Mouse (Mus musculus) heart, embryonic 15.5 days (tissue): ENCODE results near the gene Kbtbd6. TPM values are rescaled to one million over a fixed set of nuclear protein-coding genes. Genes with fewer than 3 reads are reported as not detected.
"Not testable (repeated sequence)": the region's sequence is repeated elsewhere in the genome, so short reads cannot be mapped to it uniquely, and the experiment has no call there.

Experiments
- ATAC-seq: fragments of 200-750 bp; cut with Nextera tagmentation; replicated peaks from 2 replicates; pipeline ENCODE4 v1.8.0; 2017; ENCODE audit warnings: low read depth, moderate TSS enrichment; ENCODE audit not compliant: insufficient number of reproducible peaks, insufficient read depth, low FRiP score
- H3K27ac ChIP-seq: fragments of 300-500 bp; sonication (generic); 2 replicates; pipeline ENCODE4 v1.5.1; 2015; ENCODE audit warnings: mild to moderate bottlenecking, inconsistent platforms
- H3K27me3 ChIP-seq: fragments of 300-500 bp; sonication (generic); 2 replicates; pipeline ENCODE4 v1.6.1; 2015; ENCODE audit warnings: inconsistent platforms
- H3K36me3 ChIP-seq: fragments of 300-500 bp; sonication (generic); 2 replicates; pipeline ENCODE4 v1.6.1; 2015; ENCODE audit warnings: mild to moderate bottlenecking, inconsistent platforms
- H3K4me1 ChIP-seq: fragments of 300-500 bp; sonication (generic); replicated peaks from 2 replicates; pipeline ENCODE4 v1.6.1; 2015; ENCODE audit warnings: inconsistent platforms
- H3K4me2 ChIP-seq: fragments of 300-500 bp; sonication (generic); 2 replicates; pipeline ENCODE4 v1.6.1; 2015; ENCODE audit warnings: inconsistent platforms, mild to moderate bottlenecking, moderate library complexity
- H3K4me3 ChIP-seq: fragments of 300-500 bp; sonication (generic); 2 replicates; pipeline ENCODE4 v1.5.1; 2015; ENCODE audit warnings: mild to moderate bottlenecking, inconsistent platforms
- H3K9ac ChIP-seq: fragments of 300-500 bp; sonication (generic); 2 replicates; pipeline ENCODE4 v1.6.1; 2015; ENCODE audit warnings: mild to moderate bottlenecking, inconsistent platforms
- H3K9me3 ChIP-seq: fragments of 300-500 bp; sonication (generic); replicated peaks from 2 replicates; pipeline ENCODE4 v1.6.1; 2016; ENCODE audit warnings: inconsistent platforms
- WGBS: fragments of 180-500 bp; shearing (Covaris S2); methylation state at CpG from one replicate; pipeline ENCODE4 v1.1.7; 2015; ENCODE audit warnings: mixed read lengths; 5-methylcytosine and 5-hydroxymethylcytosine counted together
- polyA plus RNA-seq: library from polyadenylated mRNA; unstranded; fragments of >200 nt; fragmentation: Nextera tagmentation; extraction: Ambion mirVana; gene quantifications from 2 replicates; pipeline ENCODE4 v1.2.1, GENCODE M21; 2015

Gene Kbtbd6
- polyA plus RNA-seq, 1 experiment from 2014 or later = 1.6 TPM

DNA sequence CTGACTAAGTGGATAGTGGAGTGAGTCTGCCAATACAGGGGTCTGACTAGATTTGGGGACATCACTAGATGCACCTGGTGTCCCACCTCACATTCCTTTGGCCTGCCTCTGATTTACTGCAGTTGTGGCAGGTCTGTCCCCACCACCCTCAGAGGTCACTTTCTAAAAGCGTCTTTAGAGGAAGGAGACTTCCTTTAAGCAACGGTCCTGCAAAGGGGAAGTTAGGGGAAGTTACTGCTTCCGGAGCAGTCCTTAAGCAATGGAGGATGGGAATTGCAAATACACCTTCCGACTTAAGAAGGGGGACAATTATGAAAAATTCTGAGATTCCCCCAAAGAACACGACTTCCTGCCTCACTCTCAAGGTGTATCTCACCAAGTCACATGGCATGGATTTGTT is 10.2 kb upstream of the Kbtbd6 start:
- Histone ChIP-seq H3K27me3 (no peaks in the 10 kb centered on the region), H3K4me2 (no peak overlapping the region), H3K27ac (no peak overlapping the region), H3K9ac (no peak overlapping the region), H3K9me3 (no peaks in the 10 kb centered on the region), H3K4me3 (no peak overlapping the region), H3K4me1 (no peaks in the 10 kb centered on the region), H3K36me3 (no peaks in the 10 kb centered on the region)
- WGBS = 63% methylated on average over 5 of the region's 5 CpGs
- no peak for ATAC-seq

DNA sequence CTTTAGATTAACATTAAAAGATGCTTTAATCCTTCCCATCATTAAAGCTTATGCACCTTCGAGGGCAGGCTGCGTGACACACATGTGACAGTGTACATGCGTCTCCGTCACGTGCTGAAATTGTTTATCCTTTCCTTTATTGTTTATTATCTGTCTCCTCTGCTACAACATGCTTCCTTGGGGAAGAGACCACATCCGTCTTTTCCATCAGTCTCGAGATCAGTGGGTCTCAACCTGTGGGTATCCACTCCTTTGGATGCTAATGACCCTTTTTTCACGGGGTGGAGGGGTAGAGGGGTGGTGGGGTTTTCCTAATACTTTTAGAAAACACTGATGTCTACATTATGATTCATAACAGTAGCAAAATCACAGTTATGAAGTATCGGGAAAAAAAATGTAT is 7.0 kb upstream of the Kbtbd6 start:
- no peak overlapping the region for H3K4me3 ChIP-seq
- WGBS = 85% methylated on average over 9 of the region's 9 CpGs
- H3K36me3 ChIP-seq = no peaks in the 10 kb centered on the region
- H3K4me2 ChIP-seq = no peak overlapping the region
- H3K27me3 ChIP-seq = no peaks in the 10 kb centered on the region
- ATAC-seq = no peak
- H3K9me3 ChIP-seq = no peaks in the 10 kb centered on the region
- no peaks in the 10 kb centered on the region for H3K4me1 ChIP-seq
- no peak overlapping the region for H3K9ac ChIP-seq
- no peak overlapping the region for H3K27ac ChIP-seq

GRCm38 (mm10) chr14:79445055-79445620 is 6.5 kb upstream of the Kbtbd6 start:
- Histone ChIP-seq H3K4me3 (no peak overlapping the region), H3K9ac (no peak overlapping the region), H3K4me2 (no peak overlapping the region), H3K27ac (no peak overlapping the region), H3K27me3 (no peaks in the 10 kb centered on the region), H3K9me3 (no peaks in the 10 kb centered on the region), H3K36me3 (no peaks in the 10 kb centered on the region), H3K4me1 (no peaks in the 10 kb centered on the region)
- no peak for ATAC-seq
- 72% methylated on average over 16 of the region's 16 CpGs for WGBS

- 0 out of 2 replicates have a peak, but pooled peaks have one; percentile 24 for ATAC-seq
- not testable (repeated sequence) for H3K4me3 ChIP-seq, H3K27ac ChIP-seq, H3K4me1 ChIP-seq, H3K27me3 ChIP-seq, H3K9me3 ChIP-seq, H3K36me3 ChIP-seq, H3K9ac ChIP-seq, H3K4me2 ChIP-seq
- 96% methylated on average over 8 of the region's 10 CpGs for WGBS
Measured at GRCm38 (mm10) chr14:79452591-79452934, 928 bp downstream of the Kbtbd6 start.

GRCm38 (mm10) chr14:79460401-79460800 is 8.8 kb downstream of the Kbtbd6 start:
- Histone ChIP-seq H3K4me3 (no peak overlapping the region), H3K4me1 (no peaks in the 10 kb centered on the region), H3K9ac (no peak overlapping the region), H3K27ac (no peak overlapping the region), H3K4me2 (no peak overlapping the region), H3K27me3 (no peaks in the 10 kb centered on the region), H3K9me3 (no peaks in the 10 kb centered on the region), H3K36me3 (peaks cover 37% of the 10 kb centered on the region)
- ATAC-seq = no peak
- WGBS = 86% methylated on average over 1 of the region's 1 CpGs

- Histone ChIP-seq H3K9me3 (no peaks in the 10 kb centered on the region), H3K9ac (no peak overlapping the region), H3K27ac (no peak overlapping the region), H3K27me3 (no peaks in the 10 kb centered on the region), H3K36me3 (peaks cover 43% of the 10 kb centered on the region), H3K4me3 (no peak overlapping the region), H3K4me1 (no peaks in the 10 kb centered on the region), H3K4me2 (no peak overlapping the region)
- 79% methylated on average over 4 of the region's 4 CpGs for WGBS
- ATAC-seq = no peak
Measured at GRCm38 (mm10) chr14:79460988-79461387, 9.4 kb downstream of the Kbtbd6 start.

GRCm38 (mm10) chr14:79465623-79466022 is 14.0 kb downstream of the Kbtbd6 start:
- whole genome bisulfite sequencing = 81% methylated on average over 1 of the region's 1 CpGs
- H3K4me3 ChIP-seq = no peak overlapping the region
- H3K4me2 ChIP-seq = no peak overlapping the region
- no peaks in the 10 kb centered on the region for H3K4me1 ChIP-seq
- no peak overlapping the region for H3K27ac ChIP-seq
- peaks cover 76% of the 10 kb centered on the region for H3K36me3 ChIP-seq
- no peaks in the 10 kb centered on the region for H3K9me3 ChIP-seq
- H3K9ac ChIP-seq = no peak overlapping the region
- no peaks in the 10 kb centered on the region for H3K27me3 ChIP-seq
- no peak for ATAC-seq

- H3K9me3 ChIP-seq = no peaks in the 10 kb centered on the region
- H3K27me3 ChIP-seq = no peaks in the 10 kb centered on the region
- H3K4me1 ChIP-seq = no peaks in the 10 kb centered on the region
- H3K27ac ChIP-seq = no peak overlapping the region
- no peak for ATAC-seq
- 24% methylated on average over 3 of the region's 3 CpGs for WGBS
- no peak overlapping the region for H3K4me3 ChIP-seq
- no peak overlapping the region for H3K9ac ChIP-seq
- H3K36me3 ChIP-seq = peaks cover 80% of the 10 kb centered on the region
- no peak overlapping the region for H3K4me2 ChIP-seq
Measured at GRCm38 (mm10) chr14:79467621-79468020, 16.0 kb downstream of the Kbtbd6 start.

GRCm38 (mm10) chr14:79473384-79473783 is 21.7 kb downstream of the Kbtbd6 start:
- Histone ChIP-seq H3K27me3 (no peaks in the 10 kb centered on the region), H3K4me3 (no peak overlapping the region), H3K9me3 (no peaks in the 10 kb centered on the region), H3K27ac (no peak overlapping the region), H3K9ac (no peak overlapping the region), H3K36me3 (peaks cover 77% of the 10 kb centered on the region), H3K4me1 (no peaks in the 10 kb centered on the region), H3K4me2 (no peak overlapping the region)
- whole genome bisulfite sequencing = 86% methylated on average over 2 of the region's 2 CpGs
- ATAC-seq = no peak

DNA sequence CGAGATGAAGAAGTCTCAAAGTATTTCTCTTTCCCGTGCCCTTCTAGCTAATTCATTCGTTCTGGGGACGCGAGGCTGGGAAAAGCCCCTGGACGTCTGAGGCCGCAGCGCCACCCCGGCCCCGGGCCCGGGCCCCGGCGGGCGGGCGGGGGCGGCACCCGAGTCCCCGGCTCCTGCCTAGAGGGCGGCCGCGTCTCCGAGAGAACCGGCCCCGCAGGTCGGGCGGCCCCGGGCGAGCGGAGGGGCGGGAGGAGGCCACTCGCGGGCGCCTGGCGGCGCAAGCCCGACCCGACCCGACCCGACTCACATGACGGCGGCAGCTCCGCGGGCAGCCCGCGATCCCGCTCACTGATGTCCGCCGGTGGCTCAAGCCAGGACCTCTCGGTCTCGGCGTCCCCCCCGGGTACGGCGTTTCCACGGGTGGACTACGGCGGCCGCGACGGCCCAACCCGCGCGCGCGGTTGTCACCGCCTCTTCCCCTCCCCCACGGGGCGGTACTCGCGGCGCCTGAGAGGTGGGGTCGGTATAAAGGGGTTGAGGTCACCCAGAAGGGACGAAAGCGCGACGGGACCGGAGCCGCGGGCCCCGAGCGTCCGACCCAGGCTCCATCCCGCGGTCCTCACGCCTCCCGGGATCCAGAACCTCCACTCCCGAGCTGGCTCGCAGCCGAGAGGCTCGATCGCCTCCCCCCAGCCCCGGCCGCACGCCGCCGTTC is 29.1 kb downstream of the Kbtbd6 start, which contains the start of gene Elf1:
Gene Elf1 (plus strand): TSS at position 571 of the 715 bp plus-strand sequence.
- H3K27me3 ChIP-seq = no peaks in the 10 kb centered on the region
- H3K4me2 ChIP-seq = peak within 1 kb of the TSS; percentile 68
- H3K4me1 ChIP-seq = peaks cover 26% of the 10 kb centered on the region
- peak within 1 kb of the TSS; percentile 76 for H3K4me3 ChIP-seq
- H3K9ac ChIP-seq = peak within 1 kb of the TSS; percentile 94
- peak within 1 kb of the TSS; percentile 100 for H3K27ac ChIP-seq
- WGBS = under 1% methylated on average over 80 of the region's 96 CpGs
- ATAC-seq = peak; percentile 87
- no peaks in the 10 kb centered on the region for H3K9me3 ChIP-seq
- H3K36me3 ChIP-seq = peaks cover 13% of the 10 kb centered on the region

- peak; percentile 87 for ATAC-seq
- H3K4me1 ChIP-seq = peaks cover 29% of the 10 kb centered on the region
- H3K27ac ChIP-seq = peak within 1 kb of the TSS; percentile 100
- H3K4me3 ChIP-seq = peak within 1 kb of the TSS; percentile 76
- H3K36me3 ChIP-seq = peaks cover 11% of the 10 kb centered on the region
- no peaks in the 10 kb centered on the region for H3K9me3 ChIP-seq
- under 1% methylated on average over 84 of the region's 86 CpGs for WGBS
- peak within 1 kb of the TSS; percentile 68 for H3K4me2 ChIP-seq
- H3K27me3 ChIP-seq = no peaks in the 10 kb centered on the region
- peak within 1 kb of the TSS; percentile 94 for H3K9ac ChIP-seq
Measured at GRCm38 (mm10) chr14:79481339-79482151, 29.9 kb downstream of the Kbtbd6 start, which contains the start of gene Wbp4. Gene Wbp4 (minus strand): TSS chr14:79481520.
